Mouse (Mus musculus): ENCODE measurements around the gene Rgs11. TPM values are rescaled to one million over a fixed set of nuclear protein-coding genes. Genes with fewer than 3 reads are reported as not detected.

The Rgs11 gene
- 12.0 TPM for polyA plus RNA-seq (2017; shearing (Covaris generic))

DNA sequence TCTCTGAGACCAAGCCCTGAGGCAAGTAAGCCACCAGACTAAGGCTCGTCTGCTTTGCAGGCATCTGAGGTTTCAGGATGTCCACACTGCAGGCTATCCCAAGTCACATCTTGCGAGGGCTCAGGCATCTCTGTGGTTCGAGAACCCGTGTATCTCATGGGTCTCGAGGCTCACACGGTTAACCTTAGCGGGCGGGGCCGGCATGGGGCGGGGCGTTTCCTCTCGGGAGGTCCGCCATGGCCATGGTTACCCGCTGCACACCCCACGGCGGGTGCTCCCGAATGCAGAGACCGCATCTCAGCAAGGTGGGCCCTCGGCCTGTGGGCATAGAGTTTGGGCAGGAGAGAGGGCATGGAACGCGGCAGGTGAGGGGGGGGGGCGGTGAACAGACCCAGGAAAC, at the start of gene Rgs11:
Rgs11 (plus strand) TSS at position 215 of the 400 bp plus-strand sequence.

GRCm38 (mm10) chr17:26198892-26199291, 3.9 kb upstream of the Rgs11 start, which contains the start of gene Pdia2:
Gene Pdia2 (minus strand): TSS chr17:26199087.

DNA sequence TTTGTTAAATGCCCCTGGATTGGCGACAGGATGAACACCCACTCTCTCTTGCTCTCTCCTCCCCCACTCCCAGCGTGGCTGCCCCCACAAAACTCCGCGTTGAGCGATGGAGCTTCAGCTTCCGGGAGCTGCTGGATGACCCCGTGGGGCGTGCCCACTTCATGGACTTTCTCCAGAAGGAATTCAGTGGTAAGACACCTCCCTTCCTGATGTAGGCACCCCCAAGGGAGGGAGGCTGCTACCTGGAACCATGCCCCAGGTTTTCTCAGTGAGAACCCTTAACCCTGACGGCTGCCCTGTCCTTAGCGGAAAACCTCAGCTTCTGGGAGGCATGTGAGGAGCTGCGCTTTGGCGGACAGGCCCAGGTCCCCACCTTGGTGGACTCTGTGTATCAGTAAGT, 4.9 kb downstream of the Rgs11 start, which contains the start of gene Arhgdig:
Arhgdig (minus strand) TSS at position 101 of the 400 bp plus-strand sequence.

GRCm38 (mm10) chr17:26244101-26244841, 41.5 kb downstream of the Rgs11 start, which contains the start of gene Fam234a:
Gene Fam234a (minus strand): TSS chr17:26244242.

DNA sequence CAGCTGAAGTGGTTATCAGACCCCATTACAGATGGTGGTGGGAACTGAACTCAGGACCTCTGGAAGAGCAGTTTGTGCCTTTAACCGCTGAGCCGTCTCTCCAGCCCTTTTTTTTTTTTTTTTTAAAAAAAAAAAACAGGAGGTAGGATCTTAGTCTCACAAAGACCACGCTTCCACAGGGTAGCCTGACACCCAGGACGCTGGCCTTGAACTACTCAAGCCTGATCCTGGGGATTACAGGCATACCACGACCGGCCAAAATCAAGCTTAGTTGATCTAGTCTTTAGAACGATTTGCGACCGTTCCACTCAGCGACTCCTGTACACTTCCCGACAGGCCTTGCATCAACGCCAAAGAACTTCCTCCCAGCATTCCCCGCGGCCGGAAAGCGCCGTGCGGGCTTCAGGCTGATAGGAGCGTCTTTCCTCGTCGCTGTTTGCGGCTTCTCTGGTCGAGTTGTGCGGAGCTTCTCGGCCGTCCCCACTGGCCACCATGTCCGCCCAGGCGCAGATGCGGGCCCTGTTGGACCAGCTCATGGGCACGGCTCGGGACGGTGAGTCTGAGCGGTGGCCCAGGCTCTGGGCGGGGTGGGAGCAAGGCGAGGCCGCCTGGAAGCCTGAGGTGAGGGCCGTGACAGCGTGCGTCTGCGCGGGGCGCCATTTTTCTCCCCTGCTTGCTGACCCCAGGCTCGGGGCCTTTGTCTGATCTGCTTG, 49.9 kb downstream of the Rgs11 start, which contains the start of gene Luc7l:
Luc7l (plus strand) TSS at position 358 of the 713 bp plus-strand sequence.

Other genes with a start within 250 kb of the Rgs11 start
- gene Capn15, start 217.2 kb upstream of the Rgs11 start, polyA plus RNA-seq (2017; shearing (Covaris generic)): 27.9 TPM
- gene Rab11fip3, start 133.4 kb upstream of the Rgs11 start, polyA plus RNA-seq (2017; shearing (Covaris generic)): 2.0 TPM
- gene Decr2, start 112.6 kb upstream of the Rgs11 start, polyA plus RNA-seq (2017; shearing (Covaris generic)): 37.0 TPM
- 1.2 TPM for gene Nme4, start 107.3 kb upstream of the Rgs11 start, polyA plus RNA-seq (2017; shearing (Covaris generic))
- gene Tmem8, start 89.7 kb upstream of the Rgs11 start, polyA plus RNA-seq (2017; shearing (Covaris generic)): 6.5 TPM
- 88.5 TPM for gene Mrpl28, start 79.5 kb upstream of the Rgs11 start, polyA plus RNA-seq (2017; shearing (Covaris generic))
- 6.9 TPM for gene Axin1, start 64.3 kb upstream of the Rgs11 start, polyA plus RNA-seq (2017; shearing (Covaris generic))
- 0.17 TPM for gene Pdia2, start 3.9 kb upstream of the Rgs11 start, polyA plus RNA-seq (2017; shearing (Covaris generic))
- not detected for gene Arhgdig, start 4.8 kb downstream of the Rgs11 start, polyA plus RNA-seq (2017; shearing (Covaris generic))
- gene Fam234a, start 41.3 kb downstream of the Rgs11 start, polyA plus RNA-seq (2017; shearing (Covaris generic)): 33.4 TPM
- gene Luc7l, start 49.9 kb downstream of the Rgs11 start, polyA plus RNA-seq (2017; shearing (Covaris generic)): 115 TPM
- 0.09 TPM for gene Neurl1b, start 211.9 kb downstream of the Rgs11 start, polyA plus RNA-seq (2017; shearing (Covaris generic))